Mouse (Mus musculus) bone marrow macrophage, adult 2 months (primary cell): ENCODE results near the gene Zfp64.

Source experiments
- CTCF ChIP-seq: IDR thresholded peaks from 2 replicates; pipeline ENCODE4 v1.5.1; 2012; ENCODE audit warnings: low read depth, mild to moderate bottlenecking, low read length, moderate library complexity
- POLR2A ChIP-seq: IDR thresholded peaks from 2 replicates; pipeline ENCODE4 v1.6.1; 2012; ENCODE audit warnings: mild to moderate bottlenecking, low read depth, low read length, borderline replicate concordance

- no peak for TF ChIP-seq CTCF
- no peak for TF ChIP-seq POLR2A
These were observed 14.7 kb upstream of the Zfp64 start for GRCm38 (mm10) chr2:168970131-168970530.
